Mouse (Mus musculus) megakaryocyte, embryonic 14.5 days (primary cell): ENCODE measurements around the gene Hmcn1.

ENCODE experiments used
- FLI1 ChIP-seq: IDR thresholded peaks from 2 replicates; pipeline ENCODE4 v1.6.1; 2012; ENCODE audit warnings: low read length, inconsistent platforms, mixed read lengths
- GATA1 ChIP-seq: IDR thresholded peaks from 3 replicates; pipeline ENCODE4 v1.6.1; 2012; ENCODE audit warnings: mixed read lengths, low read length, inconsistent platforms, borderline replicate concordance

GRCm38 (mm10) chr1:151031581-151031980 lies 38.3 kb upstream of the Hmcn1 start:
- no peak for TF ChIP-seq GATA1
- TF ChIP-seq FLI1: no peak
